Mouse (Mus musculus) G1E (cell line): ENCODE results near the gene Stn1. TPM values are rescaled to one million over a fixed set of nuclear protein-coding genes. Genes with fewer than 3 reads are reported as not detected.

Source experiments
- ATAC-seq: 2 replicates; pipeline ENCODE4 v1.8.0; 2016; ENCODE audit warnings: mild to moderate bottlenecking; ENCODE audit not compliant: insufficient number of reproducible peaks, poor library complexity, low FRiP score, severe bottlenecking; ENCODE audit errors: extremely low read depth
- DNase-seq: peaks from one replicate; pipeline ENCODE4 v3.0.0; 2012; ENCODE audit warnings: low spot score
- H3K27me3 ChIP-seq: 2 replicates; pipeline ENCODE4 v1.6.1; 2012; ENCODE audit warnings: mild to moderate bottlenecking, low read length, inconsistent platforms; ENCODE audit not compliant: insufficient read depth
- H3K36me3 ChIP-seq: replicated peaks from 2 replicates; pipeline ENCODE3; 2012; ENCODE audit warnings: mild to moderate bottlenecking, inconsistent platforms
- H3K4me1 ChIP-seq: 2 replicates; pipeline ENCODE4 v1.6.1; 2012; ENCODE audit warnings: low read depth, low read length, inconsistent platforms, mixed read lengths; ENCODE audit not compliant: insufficient read depth
- H3K4me3 ChIP-seq: 2 replicates; pipeline ENCODE4 v1.5.1; 2012; ENCODE audit warnings: low read depth, mild to moderate bottlenecking, inconsistent platforms, low read length, moderate library complexity, mixed read lengths
- H3K9me3 ChIP-seq: replicated peaks from 2 replicates; pipeline ENCODE4 v1.6.1; 2012; ENCODE audit warnings: inconsistent platforms
- CTCF ChIP-seq: IDR thresholded peaks from 2 replicates; pipeline ENCODE4 v1.5.1; 2012; ENCODE audit warnings: low read depth, low read length, inconsistent platforms, mixed read lengths
- GATA1 ChIP-seq: IDR thresholded peaks from 2 replicates; pipeline ENCODE4 v1.6.1; 2012; ENCODE audit warnings: borderline replicate concordance, low read length, inconsistent platforms, mixed read lengths
- GATA2 ChIP-seq: IDR thresholded peaks from 2 replicates; pipeline ENCODE4 v1.6.1; 2012; ENCODE audit warnings: low read depth, low read length, inconsistent platforms, borderline replicate concordance
- POLR2AphosphoS5 ChIP-seq: IDR thresholded peaks from 2 replicates; pipeline ENCODE4 v1.6.1; 2012; ENCODE audit warnings: low read depth, low read length, inconsistent platforms; ENCODE audit not compliant: insufficient replicate concordance
- TAL1 ChIP-seq: conservative IDR thresholded peaks from 2 replicates; pipeline ENCODE4 v1.6.1; 2012; ENCODE audit warnings: low read depth, low read length, inconsistent platforms, mixed read lengths
- polyA plus RNA-seq: library from polyadenylated mRNA; stranded (reverse); fragments of >175 nt; gene quantifications from 2 replicates; pipeline ENCODE4 v1.2.3, GENCODE M21; 2012
- total RNA-seq, 2 experiments: library from RNA; stranded (forward) in 1 of 2; stranded (reverse) in 1 of 2; fragments of 200-1000 nt in 1 of 2; fragments of >200 nt in 1 of 2; fragmentation: Nextera tagmentation in 1 of 2; gene quantifications; 2 replicates each; pipeline ENCODE4 v1.2.3; 2014 to 2017

The Stn1 gene
- total and polyA plus RNA-seq, 3 experiments: 7.7 to 26.9 (median 19.7) TPM

DNA sequence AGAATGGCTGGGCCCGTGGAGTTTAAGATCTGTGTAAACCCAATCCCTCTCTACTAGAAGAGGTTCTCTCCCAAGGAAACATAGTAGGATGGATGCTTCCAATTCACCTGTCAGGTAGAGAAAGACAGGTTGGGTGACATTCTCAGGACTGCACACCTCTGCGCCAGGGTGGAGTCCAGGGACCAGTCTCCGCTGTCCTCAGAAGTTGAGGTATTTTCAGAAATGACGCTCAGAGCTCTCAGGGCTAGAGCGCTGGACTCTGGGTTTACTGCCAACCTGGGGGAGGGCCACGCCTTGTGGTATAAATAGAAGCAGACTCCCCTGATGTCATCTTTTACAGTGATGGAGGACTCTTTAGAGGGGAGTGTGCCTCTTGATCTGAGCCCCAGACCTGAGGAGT is 572 bp upstream of the Stn1 start:
- Histone ChIP-seq H3K4me3 (no peak overlapping the region), H3K27me3 (peaks cover 15% of the 10 kb centered on the region), H3K36me3 (peaks cover 16% of the 10 kb centered on the region), H3K4me1 (peaks cover 44% of the 10 kb centered on the region), H3K9me3 (no peaks in the 10 kb centered on the region)
- ATAC-seq (no peak), DNase-seq (no peak)
- TF ChIP-seq CTCF (no peak), GATA2 (no peak), TAL1 (no peak), GATA1 (no peak), POLR2AphosphoS5 (no peak)

- H3K4me1 ChIP-seq: peaks cover 46% of the 10 kb centered on the region
- H3K4me3 ChIP-seq: peak overlapping the region; percentile 71
- TF ChIP-seq CTCF: no peak
- TF ChIP-seq GATA2: no peak
- no peak for TF ChIP-seq GATA1
- no peak for TF ChIP-seq POLR2AphosphoS5
- TF ChIP-seq TAL1: no peak
- ATAC-seq (peak; percentile 84), DNase-seq (peak; percentile 74)
- peaks cover 21% of the 10 kb centered on the region for H3K36me3 ChIP-seq
- H3K9me3 ChIP-seq: no peaks in the 10 kb centered on the region
- peaks cover 6% of the 10 kb centered on the region; the same call in 1 of the 2 replicates for H3K27me3 ChIP-seq
Measured at GRCm38 (mm10) chr19:47536521-47537299, 597 bp downstream of the Stn1 start.

DNA sequence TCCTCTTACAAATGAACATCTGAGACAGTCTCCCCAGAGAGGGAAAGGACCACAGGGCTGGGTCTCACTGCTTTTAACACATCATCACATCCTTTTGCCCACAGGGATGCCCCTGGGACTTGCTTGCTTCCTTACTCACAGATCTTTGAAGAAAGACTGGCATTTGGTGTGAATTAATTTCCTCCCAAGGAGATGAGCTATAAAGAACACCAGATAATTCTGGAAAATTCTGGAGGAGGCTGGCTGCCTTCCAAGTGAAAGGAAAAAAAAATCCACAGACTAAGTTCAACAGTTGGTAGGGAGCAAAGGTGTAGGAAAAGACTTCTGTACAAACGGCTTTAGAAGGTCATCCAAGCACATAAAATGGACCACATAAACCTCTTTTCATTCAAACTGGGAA is 3.2 kb downstream of the Stn1 start:
- Histone ChIP-seq H3K9me3 (no peaks in the 10 kb centered on the region), H3K36me3 (peaks cover 39% of the 10 kb centered on the region), H3K4me1 (peaks cover 52% of the 10 kb centered on the region), H3K27me3 (no peaks in the 10 kb centered on the region), H3K4me3 (no peak overlapping the region)
- no peak for ATAC-seq
- DNase-seq: no peak
- TF ChIP-seq GATA2 (no peak), TAL1 (no peak), GATA1 (no peak), POLR2AphosphoS5 (no peak), CTCF (no peak)

- peaks cover 45% of the 10 kb centered on the region for H3K4me1 ChIP-seq
- DNase-seq (no peak), ATAC-seq (no peak)
- peaks cover 56% of the 10 kb centered on the region for H3K36me3 ChIP-seq
- H3K9me3 ChIP-seq: no peaks in the 10 kb centered on the region
- H3K4me3 ChIP-seq: no peak overlapping the region
- H3K27me3 ChIP-seq: no peaks in the 10 kb centered on the region
- no peak for TF ChIP-seq TAL1
- no peak for TF ChIP-seq GATA2
- TF ChIP-seq CTCF: no peak; the same call in 1 of the 2 replicates
- no peak for TF ChIP-seq GATA1
- TF ChIP-seq POLR2AphosphoS5: no peak
Measured at GRCm38 (mm10) chr19:47532449-47532848, 4.9 kb downstream of the Stn1 start.

DNA sequence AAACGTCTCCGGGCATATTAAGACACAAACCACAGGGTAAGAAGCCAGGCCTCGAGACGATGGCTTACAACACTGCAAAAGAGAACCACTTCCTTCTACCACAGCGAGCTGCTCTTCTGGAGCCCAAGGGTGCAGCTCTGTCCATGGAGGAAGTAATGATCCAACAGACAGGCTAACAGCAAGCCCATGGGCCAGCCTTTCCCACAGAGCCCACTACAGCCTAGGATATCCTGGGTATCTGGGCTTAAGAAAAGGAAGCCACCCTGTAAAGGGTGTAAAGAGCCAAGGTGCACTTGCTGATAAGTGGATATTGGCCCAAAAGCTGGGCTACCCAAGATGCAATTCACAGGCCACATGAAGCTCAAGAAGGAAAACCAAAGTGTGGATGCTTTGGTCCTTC is 6.0 kb downstream of the Stn1 start:
- Histone ChIP-seq H3K4me3 (no peak overlapping the region), H3K9me3 (no peaks in the 10 kb centered on the region), H3K4me1 (peaks cover 44% of the 10 kb centered on the region), H3K36me3 (peaks cover 67% of the 10 kb centered on the region), H3K27me3 (no peaks in the 10 kb centered on the region)
- peak; percentile 25 for ATAC-seq
- DNase-seq: no peak
- TF ChIP-seq GATA2: no peak
- TF ChIP-seq TAL1: 0 out of 2 replicates have a peak, but pooled peaks have one; percentile 15

GRCm38 (mm10) chr19:47526239-47526986 is 10.9 kb downstream of the Stn1 start:
- H3K9me3 ChIP-seq: no peaks in the 10 kb centered on the region
- DNase-seq: no peak
- ATAC-seq: no peak; the same call in 1 of the 2 replicates
- H3K36me3 ChIP-seq: peaks cover 83% of the 10 kb centered on the region
- peaks cover 35% of the 10 kb centered on the region for H3K4me1 ChIP-seq
- H3K27me3 ChIP-seq: no peaks in the 10 kb centered on the region
- H3K4me3 ChIP-seq: no peak overlapping the region; the same call in 1 of the 2 replicates
- TF ChIP-seq TAL1 (no peak), GATA1 (no peak), GATA2 (no peak), POLR2AphosphoS5 (no peak), CTCF (no peak)
